Mouse (Mus musculus) heart, postnatal 0 days (tissue): Measurements from ENCODE around the gene Cst13. TPM values are rescaled to one million over a fixed set of nuclear protein-coding genes. Genes with fewer than 3 reads are reported as not detected.
"Not testable (repeated sequence)": the region's sequence is repeated elsewhere in the genome, so short reads cannot be mapped to it uniquely, and the experiment has no call there.

Source experiments
- ATAC-seq: fragments of 200-750 bp; cut with Nextera tagmentation; 2 replicates; pipeline ENCODE4 v1.8.0; 2017; ENCODE audit warnings: low read depth, moderate number of reproducible peaks, moderate library complexity; ENCODE audit not compliant: insufficient read depth
- DNase-seq: peaks from one replicate; pipeline ENCODE4 v3.0.0-alpha.2; 2016; ENCODE audit warnings: low spot score
- H3K27ac ChIP-seq: fragments of 300-500 bp; sonication (generic); 2 replicates; pipeline ENCODE4 v1.5.1; 2014; ENCODE audit warnings: low read depth, mild to moderate bottlenecking
- H3K27me3 ChIP-seq: fragments of 300-500 bp; sonication (generic); 2 replicates; pipeline ENCODE4 v1.6.1; 2014; ENCODE audit warnings: low read length, mixed read lengths; ENCODE audit not compliant: control insufficient read depth, insufficient read depth
- H3K36me3 ChIP-seq: fragments of 300-500 bp; sonication (generic); replicated peaks from 2 replicates; pipeline ENCODE4 v1.6.1; 2014; ENCODE audit warnings: low read length, mixed read lengths; ENCODE audit not compliant: control insufficient read depth, insufficient read depth
- H3K4me1 ChIP-seq: fragments of 300-500 bp; sonication (generic); 2 replicates; pipeline ENCODE4 v1.6.1; 2014; ENCODE audit warnings: antibody characterized with exemption; ENCODE audit not compliant: control insufficient read depth, insufficient read depth
- H3K4me2 ChIP-seq: fragments of 300-500 bp; sonication (generic); 2 replicates; pipeline ENCODE4 v1.6.1; 2014; ENCODE audit warnings: low read depth, mild to moderate bottlenecking, low read length, moderate library complexity
- H3K4me3 ChIP-seq: fragments of 300-500 bp; sonication (generic); 2 replicates; pipeline ENCODE4 v1.5.1; 2014; ENCODE audit warnings: low read depth, low read length
- H3K9ac ChIP-seq: fragments of 300-500 bp; sonication (generic); replicated peaks from 2 replicates; pipeline ENCODE4 v1.6.1; 2014; ENCODE audit warnings: low read depth, low read length, mixed read lengths
- H3K9me3 ChIP-seq: fragments of 300-500 bp; sonication (generic); replicated peaks from 2 replicates; pipeline ENCODE4 v1.6.1; 2016; ENCODE audit warnings: low read length; ENCODE audit not compliant: control insufficient read depth
- CTCF ChIP-seq: IDR thresholded peaks from 2 replicates; pipeline ENCODE4 v1.5.1; 2016; ENCODE audit warnings: antibody characterized with exemption, control low read depth, low read depth
- EP300 ChIP-seq: IDR thresholded peaks from 2 replicates; pipeline ENCODE4 v1.6.1; 2016; ENCODE audit warnings: antibody characterized with exemption, low read depth
- WGBS: fragments of 180-500 bp; shearing (Covaris S2); extraction: QIAGEN DNeasy Blood & Tissue Kit; methylation state at CpG from one replicate; pipeline ENCODE4 v1.1.7; 2014; 5-methylcytosine and 5-hydroxymethylcytosine counted together
- polyA plus RNA-seq: library from polyadenylated mRNA; unstranded; fragments of >200 nt; fragmentation: Nextera tagmentation; extraction: Ambion mirVana; gene quantifications from 2 replicates; pipeline ENCODE4 v1.2.1, GENCODE M21; 2015
- total RNA-seq: library from RNA; depleted of rRNA; stranded (reverse); fragments of >200 nt; gene quantifications from 2 replicates; pipeline ENCODE4 v1.2.3, GENCODE M21; 2014; ENCODE audit warnings: low replicate concordance; rRNA removed

Gene Cst13
- not detected in 2 replicates for total RNA-seq
- not detected in 2 replicates for polyA plus RNA-seq

DNA sequence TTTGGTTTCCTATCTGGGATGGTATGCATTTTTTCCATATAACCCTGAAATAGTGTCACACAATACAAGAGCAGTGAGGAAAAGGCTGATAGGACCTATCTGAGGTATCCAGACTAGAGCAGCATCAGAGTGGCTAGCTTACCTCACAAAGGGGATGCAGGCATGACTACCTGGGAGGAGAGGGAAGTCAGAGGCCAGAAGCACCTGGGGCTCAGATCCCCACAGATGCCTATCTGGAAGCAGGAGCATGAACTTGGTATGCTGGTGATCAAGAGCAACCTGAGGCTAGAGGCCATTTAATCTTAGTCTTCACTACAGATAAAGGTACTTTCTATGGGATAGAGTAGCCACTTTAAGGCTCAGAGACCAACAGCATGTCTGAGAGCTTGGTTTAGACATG, at the start of gene Cst13:
Gene Cst13, plus strand, starts transcription at position 173 of the 400 bp plus-strand sequence.
- no peaks in the 10 kb centered on the region for H3K4me1 ChIP-seq
- H3K9ac ChIP-seq, result no peak within 1 kb of the TSS
- no peak for TF ChIP-seq CTCF
- TF ChIP-seq EP300, result no peak
- no peaks in the 10 kb centered on the region for H3K9me3 ChIP-seq
- no peak within 1 kb of the TSS for H3K4me2 ChIP-seq
- no peak within 1 kb of the TSS for H3K27ac ChIP-seq
- H3K36me3 ChIP-seq, result no peaks in the 10 kb centered on the region
- no peaks in the 10 kb centered on the region for H3K27me3 ChIP-seq
- no peak within 1 kb of the TSS for H3K4me3 ChIP-seq
- DNase-seq (no peak), ATAC-seq (no peak)

DNA sequence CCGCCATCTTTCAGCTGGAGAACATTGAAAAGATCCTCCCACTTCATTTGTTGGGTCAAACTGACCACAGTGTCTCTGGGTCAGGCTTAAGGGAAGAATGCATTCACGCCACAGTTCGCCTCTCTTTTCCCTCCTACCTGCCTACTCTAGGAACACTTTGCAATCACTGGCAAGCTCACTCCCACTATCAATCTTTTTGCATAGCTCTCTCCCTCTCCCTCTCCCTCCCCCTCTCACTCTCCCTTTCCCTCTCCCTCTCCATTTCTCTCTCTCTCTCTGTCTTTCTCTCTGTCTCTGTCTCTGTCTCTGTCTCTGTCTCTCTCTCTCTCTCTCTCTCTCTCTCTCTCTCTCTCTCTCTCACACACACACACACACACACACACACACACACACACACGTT, 48.5 kb upstream of the Cst13 start, which contains the start of gene Cst11:
Gene Cst11, minus strand, starts transcription at position 101 of the 400 bp plus-strand sequence.
- 79% methylated on average over 4 of the region's 4 CpGs for WGBS
- not testable (repeated sequence) for H3K4me2 ChIP-seq, H3K27ac ChIP-seq, H3K4me1 ChIP-seq, H3K4me3 ChIP-seq, H3K27me3 ChIP-seq, ATAC-seq, DNase-seq, H3K9me3 ChIP-seq, H3K36me3 ChIP-seq, H3K9ac ChIP-seq

DNA sequence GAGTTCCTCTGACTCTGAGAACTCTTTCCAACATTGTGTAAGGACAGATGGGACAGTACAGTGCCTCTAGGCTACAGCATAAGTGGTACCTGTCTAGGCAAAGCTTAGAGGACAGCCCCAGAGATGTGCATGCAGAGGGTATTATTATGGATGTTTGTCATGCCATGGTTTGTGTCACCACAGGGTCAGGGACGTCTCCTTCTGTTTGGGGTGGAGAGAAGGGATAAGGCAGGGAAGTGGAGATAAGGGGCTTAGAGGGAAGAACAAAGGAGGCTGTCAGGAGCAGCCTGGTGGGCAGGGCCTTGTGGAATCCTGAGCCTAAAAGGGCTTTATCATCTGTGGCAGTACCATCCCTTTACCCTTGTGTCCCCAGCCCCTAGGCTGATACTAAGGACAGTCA, 38.2 kb upstream of the Cst13 start, which contains the start of gene 8030411F24Rik:
Gene 8030411F24Rik, plus strand, starts transcription at position 301 of the 400 bp plus-strand sequence.
- Histone ChIP-seq H3K27ac (no peak within 1 kb of the TSS), H3K4me1 (no peaks in the 10 kb centered on the region), H3K4me2 (no peak within 1 kb of the TSS), H3K4me3 (no peak within 1 kb of the TSS), H3K9me3 (no peaks in the 10 kb centered on the region), H3K36me3 (no peaks in the 10 kb centered on the region), H3K27me3 (no peaks in the 10 kb centered on the region), H3K9ac (no peak within 1 kb of the TSS)
- DNase-seq (no peak), ATAC-seq (no peak)
- WGBS, result 8% methylated on average over 1 of the region's 1 CpGs
- TF ChIP-seq EP300, result no peak
- no peak for TF ChIP-seq CTCF

DNA sequence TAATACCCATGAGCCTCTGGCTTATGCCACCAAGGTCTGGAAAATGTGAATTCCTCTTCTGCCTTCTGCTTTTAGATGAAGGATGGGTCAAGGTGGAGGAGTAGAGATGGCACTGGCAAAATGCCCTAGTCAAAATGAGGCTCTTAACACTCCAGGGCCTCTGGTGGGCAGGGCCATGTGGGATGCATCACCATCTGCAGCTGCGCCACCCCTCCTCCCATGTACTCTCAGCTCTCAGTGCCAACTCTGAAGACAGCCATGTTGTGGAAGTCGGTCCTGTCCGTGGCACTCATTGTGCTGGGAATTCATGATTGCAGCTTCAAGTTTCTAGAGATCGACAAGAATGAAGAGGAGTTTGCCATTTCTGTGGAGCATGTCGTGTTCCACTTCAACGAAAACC, 30.7 kb upstream of the Cst13 start, which contains the start of gene Cst12:
Gene Cst12, plus strand, starts transcription at position 220 of the 400 bp plus-strand sequence.
- Histone ChIP-seq H3K27me3 (no peaks in the 10 kb centered on the region), H3K4me2 (no peak within 1 kb of the TSS), H3K36me3 (no peaks in the 10 kb centered on the region), H3K4me3 (no peak within 1 kb of the TSS), H3K27ac (no peak within 1 kb of the TSS), H3K4me1 (no peaks in the 10 kb centered on the region), H3K9ac (no peak within 1 kb of the TSS), H3K9me3 (no peaks in the 10 kb centered on the region)
- no peak for ATAC-seq
- TF ChIP-seq CTCF (no peak), EP300 (no peak)
- 86% methylated on average over 6 of the region's 6 CpGs for WGBS
- no peak for DNase-seq

DNA sequence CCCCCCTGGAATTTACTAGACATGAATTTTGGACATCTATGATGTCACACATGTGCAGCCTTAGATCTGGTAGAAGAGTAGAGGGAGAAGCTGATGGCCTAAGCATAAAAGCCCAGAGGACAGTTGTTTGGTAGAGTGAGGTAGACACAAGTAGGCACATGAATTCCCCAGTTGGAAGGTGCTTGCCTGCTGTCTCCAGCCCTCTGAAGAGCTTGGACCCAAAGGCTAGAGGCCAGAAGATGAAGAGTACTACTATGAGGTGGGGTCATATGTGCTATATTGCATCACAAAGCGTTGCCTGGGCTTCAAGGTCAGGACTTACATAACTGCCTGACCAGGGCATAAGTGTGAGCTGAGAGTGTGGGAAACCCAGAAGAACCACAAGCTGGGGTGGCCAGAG, 21.4 kb upstream of the Cst13 start, which contains the start of gene Cst8:
Gene Cst8, plus strand, starts transcription at position 301 of the 400 bp plus-strand sequence.
- H3K27me3 ChIP-seq, result no peaks in the 10 kb centered on the region
- H3K4me3 ChIP-seq, result no peak within 1 kb of the TSS
- H3K9me3 ChIP-seq, result no peaks in the 10 kb centered on the region
- no peak for DNase-seq
- H3K9ac ChIP-seq, result no peak within 1 kb of the TSS
- H3K4me2 ChIP-seq, result no peak within 1 kb of the TSS
- peaks cover 9% of the 10 kb centered on the region; the same call in 1 of the 2 replicates for H3K4me1 ChIP-seq
- ATAC-seq, result no peak
- H3K27ac ChIP-seq, result no peak within 1 kb of the TSS
- H3K36me3 ChIP-seq, result no peaks in the 10 kb centered on the region
- TF ChIP-seq CTCF, result no peak
- TF ChIP-seq EP300, result no peak
- WGBS, result 96% methylated on average over 1 of the region's 1 CpGs

GRCm38 (mm10) chr2:148801491-148801921, 18.4 kb upstream of the Cst13 start:
- no peak for TF ChIP-seq CTCF
- TF ChIP-seq EP300, result no peak
- H3K27ac ChIP-seq, result no peak overlapping the region
- WGBS, result 16% methylated on average over 3 of the region's 3 CpGs

More at GRCm38 (mm10) chr2:148801491-148801921, 18.4 kb upstream of the Cst13 start:
- peak; percentile 57 for ATAC-seq
- Histone ChIP-seq H3K27me3 (no peaks in the 10 kb centered on the region), H3K36me3 (no peaks in the 10 kb centered on the region), H3K9me3 (no peaks in the 10 kb centered on the region), H3K4me1 (peaks cover 9% of the 10 kb centered on the region; the same call in 1 of the 2 replicates), H3K9ac (no peak overlapping the region), H3K4me2 (no peak overlapping the region), H3K4me3 (no peak overlapping the region)
- no peak for DNase-seq
